Mouse (Mus musculus) liver, adult 2 months (tissue): ENCODE measurements around the gene Ppp1r1c. TPM values are rescaled to one million over a fixed set of nuclear protein-coding genes. Genes with fewer than 3 reads are reported as not detected.
A peak's percentile ranks its signal among the peaks of the same experiment; 100 is the strongest.

Experiments used
- DNase-seq: peaks from one replicate; pipeline ENCODE4 v3.0.0-alpha.2; 2011; ENCODE audit warnings: low read depth, low spot score; ENCODE audit errors: extremely low read depth
- H3K27ac ChIP-seq: fragments of 200-500 bp; replicated peaks from 2 replicates; pipeline ENCODE4 v1.5.1; 2012; ENCODE audit warnings: low read depth, mild to moderate bottlenecking, control low read depth, inconsistent platforms, low read length; ENCODE audit not compliant: insufficient read depth
- H3K27me3 ChIP-seq: fragments of 200-500 bp; 2 replicates; pipeline ENCODE4 v1.6.1; 2012; ENCODE audit warnings: mild to moderate bottlenecking, moderate library complexity, low read length, inconsistent platforms; ENCODE audit not compliant: control insufficient read depth, insufficient read depth
- H3K36me3 ChIP-seq: fragments of 200-500 bp; 2 replicates; pipeline ENCODE4 v1.6.1; 2012; ENCODE audit warnings: low read length, inconsistent platforms; ENCODE audit not compliant: control insufficient read depth, insufficient read depth
- H3K4me1 ChIP-seq: fragments of 200-500 bp; 2 replicates; pipeline ENCODE4 v1.6.1; 2011; ENCODE audit warnings: low read length; ENCODE audit not compliant: control insufficient read depth, insufficient read depth
- H3K4me3 ChIP-seq: fragments of 200-500 bp; 2 replicates; pipeline ENCODE4 v1.5.1; 2011; ENCODE audit warnings: low read depth, mild to moderate bottlenecking, control low read depth, low read length, moderate library complexity; ENCODE audit not compliant: insufficient read depth
- H3K79me2 ChIP-seq: fragments of 200-500 bp; 2 replicates; pipeline ENCODE4 v1.6.1; 2012; ENCODE audit warnings: inconsistent platforms, mild to moderate bottlenecking, low read length, moderate library complexity; ENCODE audit not compliant: control insufficient read depth, insufficient read depth
- H3K9ac ChIP-seq: fragments of 200-500 bp; 2 replicates; pipeline ENCODE4 v1.6.1; 2012; ENCODE audit warnings: low read depth, mild to moderate bottlenecking, control low read depth, inconsistent platforms, low read length
- CTCF ChIP-seq: fragments of 200-500 bp; IDR thresholded peaks from 2 replicates; pipeline ENCODE4 v1.5.1; 2011; ENCODE audit warnings: low read depth, low read length, control low read depth
- POLR2A ChIP-seq: fragments of 200-500 bp; IDR thresholded peaks from 2 replicates; pipeline ENCODE4 v1.6.1; 2011; ENCODE audit warnings: low read length, control low read depth; ENCODE audit not compliant: insufficient read depth; ENCODE audit errors: extremely low read depth
- WGBS: fragments of 180-500 bp; shearing (Covaris S2); methylation state at CpG from one replicate; pipeline ENCODE4 v1.1.7; 2018; 5-methylcytosine and 5-hydroxymethylcytosine counted together
- polyA plus RNA-seq: library from polyadenylated mRNA; depleted of rRNA; stranded (reverse); fragments of >200 nt; gene quantifications from 2 replicates; pipeline ENCODE4 v1.2.3, GENCODE M21; 2012
- total RNA-seq: library from RNA; depleted of rRNA; stranded (reverse); fragments of >200 nt; gene quantifications from 2 replicates; pipeline ENCODE4 v1.2.3, GENCODE M21; 2014

The Ppp1r1c gene
- total and polyA plus RNA-seq, 2 experiments: not detected

- no peak for DNase-seq
- H3K79me2 ChIP-seq: no peaks in the 10 kb centered on the region
- H3K4me1 ChIP-seq: peaks cover 2% of the 10 kb centered on the region; the same call in 1 of the 2 replicates
- no peak overlapping the region for H3K27ac ChIP-seq
- WGBS: 77% methylated on average over 3 of the region's 3 CpGs
- H3K4me3 ChIP-seq: no peak overlapping the region
- TF ChIP-seq CTCF: no peak
- no peak for TF ChIP-seq POLR2A
- H3K36me3 ChIP-seq: no peaks in the 10 kb centered on the region
- H3K27me3 ChIP-seq: no peaks in the 10 kb centered on the region
- H3K9ac ChIP-seq: no peak overlapping the region
Observed at GRCm38 (mm10) chr2:79770307-79770706, 62.7 kb downstream of the Ppp1r1c start.

GRCm38 (mm10) chr2:79774372-79774771 lies 66.8 kb downstream of the Ppp1r1c start:
- Histone ChIP-seq H3K4me1 (peaks cover 2% of the 10 kb centered on the region; the same call in 1 of the 2 replicates), H3K4me3 (no peak overlapping the region)

GRCm38 (mm10) chr2:79777801-79778200 lies 70.2 kb downstream of the Ppp1r1c start:
- Histone ChIP-seq H3K36me3 (no peaks in the 10 kb centered on the region), H3K27me3 (no peaks in the 10 kb centered on the region), H3K9ac (no peak overlapping the region), H3K27ac (no peak overlapping the region), H3K4me3 (no peak overlapping the region), H3K79me2 (no peaks in the 10 kb centered on the region), H3K4me1 (peaks cover 2% of the 10 kb centered on the region; the same call in 1 of the 2 replicates)
- WGBS: 73% methylated on average over 2 of the region's 2 CpGs
- TF ChIP-seq CTCF (0 out of 2 replicates have a peak, but pooled peaks have one; percentile 6), POLR2A (no peak)
- DNase-seq: no peak

More at GRCm38 (mm10) chr2:79774372-79774771, 66.8 kb downstream of the Ppp1r1c start:
- Histone ChIP-seq H3K27ac (no peak overlapping the region), H3K79me2 (no peaks in the 10 kb centered on the region), H3K36me3 (no peaks in the 10 kb centered on the region), H3K27me3 (no peaks in the 10 kb centered on the region), H3K9ac (no peak overlapping the region)
- WGBS: 0% methylated on average over 5 of the region's 5 CpGs
- peak; percentile 68 for DNase-seq
- TF ChIP-seq POLR2A (no peak), CTCF (0 out of 2 replicates have a peak, but pooled peaks have one; percentile 17)

GRCm38 (mm10) chr2:79780772-79781171 lies 73.2 kb downstream of the Ppp1r1c start:
- TF ChIP-seq CTCF (no peak), POLR2A (no peak)
- H3K36me3 ChIP-seq: no peaks in the 10 kb centered on the region
- no peaks in the 10 kb centered on the region for H3K27me3 ChIP-seq
- 85% methylated on average over 7 of the region's 7 CpGs for WGBS
- no peak for DNase-seq
- no peak overlapping the region for H3K27ac ChIP-seq
- no peaks in the 10 kb centered on the region for H3K79me2 ChIP-seq
- no peak overlapping the region for H3K4me3 ChIP-seq
- H3K9ac ChIP-seq: no peak overlapping the region
- no peaks in the 10 kb centered on the region for H3K4me1 ChIP-seq

GRCm38 (mm10) chr2:79785541-79786134 lies 78.1 kb downstream of the Ppp1r1c start:
- H3K36me3 ChIP-seq: no peaks in the 10 kb centered on the region
- TF ChIP-seq POLR2A (no peak), CTCF (no peak)
- no peaks in the 10 kb centered on the region for H3K4me1 ChIP-seq
- H3K27ac ChIP-seq: no peak overlapping the region
- H3K4me3 ChIP-seq: no peak overlapping the region
- WGBS: 70% methylated on average over 8 of the region's 8 CpGs
- no peaks in the 10 kb centered on the region for H3K79me2 ChIP-seq
- H3K27me3 ChIP-seq: no peaks in the 10 kb centered on the region
- H3K9ac ChIP-seq: no peak overlapping the region
- DNase-seq: peak; percentile 20

- no peaks in the 10 kb centered on the region for H3K27me3 ChIP-seq
- H3K9ac ChIP-seq: no peak overlapping the region
- no peaks in the 10 kb centered on the region for H3K79me2 ChIP-seq
- DNase-seq: no peak
- H3K27ac ChIP-seq: no peak overlapping the region
- no peaks in the 10 kb centered on the region for H3K36me3 ChIP-seq
- H3K4me3 ChIP-seq: no peak overlapping the region
- 86% methylated on average over 11 of the region's 11 CpGs for WGBS
- H3K4me1 ChIP-seq: no peaks in the 10 kb centered on the region
- TF ChIP-seq POLR2A (no peak), CTCF (no peak)
Observed at GRCm38 (mm10) chr2:79786467-79786866, 78.9 kb downstream of the Ppp1r1c start.
